8 mouse cellular contexts compared by ENCODE assay signal in genomic region chr8:46741281-46741791, GRCm38 (mm10). TPM values are rescaled to one million over a fixed set of nuclear protein-coding genes. Genes with fewer than 3 reads are reported as not detected.
DNase-seq lines count a peak whose midpoint lies in the region; ATAC-seq and TF ChIP-seq lines count a peak whose summit lies in the region.

No protein-coding gene starts in this region.

- DNase-seq in thymus, adult 18-20 months, result peak; percentile 25 to 38
- no peak for DNase-seq in thymus, postnatal 25 days
- peak; percentile 61 for DNase-seq in embryo, embryonic 10.5 days (ENCODE audit: low spot score)
- peak; percentile 18 to 42 for DNase-seq in gastrocnemius, adult 8-10 months (ENCODE audit: low spot score in 2 of 2)
- peak; percentile 82 for DNase-seq in intestine, embryonic 14.5 days (ENCODE audit: low spot score)
- DNase-seq in left cerebral cortex, postnatal 4 days, result peak; percentile 46
- DNase-seq in mesoderm, embryonic 11.5 days (ENCODE audit: low read depth, low spot score), result peak; percentile 47

- intact Hi-C loops in left cerebral cortex, postnatal 4 days (cut with DNase I), result no loop called here

- H3K9ac ChIP-seq in intestine, embryonic 14.5 days (ENCODE audit: low read length), result peak overlapping the region; percentile 72

- TF ChIP-seq POLR2A in small intestine, adult 2 months (IDR thresholded peaks at IDR 0.05; ENCODE audit: low read depth, low read length), result peak; percentile 57; the same call in 1 of the 2 replicates

- peak overlapping the region; percentile 80 for H3K4me3 ChIP-seq in intestine, embryonic 14.5 days (ENCODE audit: low read depth, low read length)
- peak overlapping the region; percentile 85 for H3K4me3 ChIP-seq in small intestine, adult 2 months (ENCODE audit: low read depth, low read length)

- H3K4me1 ChIP-seq in intestine, embryonic 14.5 days (replicated peaks; ENCODE audit: control insufficient read depth, insufficient read depth, low read length), result peaks cover 14% of the 10 kb centered on the region
- H3K4me1 ChIP-seq in small intestine, adult 2 months (ENCODE audit: control insufficient read depth, insufficient read depth, insufficient read length, low read length), result peaks cover 9% of the 10 kb centered on the region; the same call in 1 of the 2 replicates

- WGBS in intestine, embryonic 14.5 days, result 1% methylated on average over 28 of the region's 28 CpGs
- under 1% methylated on average over 28 of the region's 28 CpGs for WGBS in small intestine, adult 2 months

- ATAC-seq in intestine, embryonic 14.5 days (replicated peaks; ENCODE audit: low FRiP score, low TSS enrichment, low read depth), result peak; percentile 13; the same call in 1 of the 2 replicates

- H3K36me3 ChIP-seq in intestine, embryonic 14.5 days (ENCODE audit: control insufficient read depth, insufficient read depth, low read length), result no peaks in the 10 kb centered on the region
- no peaks in the 10 kb centered on the region for H3K36me3 ChIP-seq in small intestine, adult 2 months (ENCODE audit: control insufficient read depth, insufficient read depth, low read length)

- H3K27ac ChIP-seq in intestine, embryonic 14.5 days (ENCODE audit: low read depth), result peak overlapping the region; percentile 85
- peak overlapping the region; percentile 94 for H3K27ac ChIP-seq in small intestine, adult 2 months (ENCODE audit: insufficient read depth, low read depth, low read length)

- no peaks in the 10 kb centered on the region; the same call in 1 of the 2 replicates for H3K9me3 ChIP-seq in intestine, embryonic 14.5 days (ENCODE audit: control insufficient read depth, low read length)

- TF ChIP-seq CTCF in small intestine, adult 2 months (IDR thresholded peaks at IDR 0.05; ENCODE audit: extremely low read depth, insufficient read length, insufficient replicate concordance, low read depth, low read length), result 0 out of 2 replicates have a peak, but pooled peaks have one; percentile 12

- peak overlapping the region; percentile 54 for H3K4me2 ChIP-seq in intestine, embryonic 14.5 days (ENCODE audit: low read length)

- H3K27me3 ChIP-seq in intestine, embryonic 14.5 days (replicated peaks; ENCODE audit: control insufficient read depth, insufficient read depth, low read length), result no peaks in the 10 kb centered on the region
- no peaks in the 10 kb centered on the region for H3K27me3 ChIP-seq in small intestine, adult 2 months (ENCODE audit: control insufficient read depth, insufficient read depth, low read length)

RNA-seq across cellular contexts. Expression of gene Irf2, which starts 1.8 kb away (rescaled TPM):
- total RNA-seq in gastrocnemius, adult 8-10 months (2022), result 10 to 100 TPM; 24.9 to 35.0 (median 31.2) TPM
- 19.3 and 25.4 TPM in 2 replicates for polyA plus RNA-seq in intestine, embryonic 14.5 days (2014; fragmentation: Nextera tagmentation; extraction: Ambion mirVana)
- total RNA-seq in left cerebral cortex, postnatal 4 days (2021), result 10 to 100 TPM; 23.1 to 26.0 TPM
- polyA plus RNA-seq in small intestine, adult 2 months (2012; rRNA removed), result 10.5 and 29.6 TPM in 2 replicates
